9 mouse cellular contexts compared by ENCODE assay signal in the genomic region with DNA sequence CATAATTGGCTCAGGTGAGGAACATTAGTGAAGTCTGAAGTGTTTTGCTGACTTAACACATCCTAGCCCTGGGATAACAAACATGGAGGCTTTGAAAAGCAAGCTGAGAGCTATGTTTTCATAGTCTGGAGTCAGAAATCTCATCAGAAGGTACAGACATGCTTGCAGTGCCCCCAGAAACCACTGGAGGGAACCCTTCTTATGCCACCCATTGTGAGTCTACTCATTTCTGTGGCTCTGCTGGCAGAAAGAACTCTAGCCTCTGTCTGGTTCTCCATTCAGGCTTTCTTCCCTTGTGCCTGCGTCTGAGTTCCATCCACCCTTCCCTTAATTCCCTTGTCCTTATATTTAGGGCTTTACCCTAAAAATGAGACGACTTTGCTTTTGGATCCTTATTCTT. TPM values are rescaled to one million over a fixed set of nuclear protein-coding genes. Genes with fewer than 3 reads are reported as not detected.
A peak's percentile ranks its signal among the peaks of the same experiment; 100 is the strongest.
DNase-seq lines count a peak whose midpoint lies in the region; ATAC-seq and TF ChIP-seq lines count a peak whose summit lies in the region.
"Had no signal": no experiment of that assay in that cellular context is flagged by ENCODE, and none has a peak within 500 bp of the region (broad histone marks: within the 10 kb centered on the region; RNA-seq: fewer than 3 reads in every experiment).

No protein-coding gene starts in this region.

- no peaks in the 10 kb centered on the region for H3K27me3 ChIP-seq in kidney, embryonic 15.5 days
- H3K27me3 ChIP-seq in liver, adult 2 months (ENCODE audit: control insufficient read depth, insufficient read depth, low read length): no peaks in the 10 kb centered on the region

- TF ChIP-seq CTCF in liver, adult 2 months (IDR thresholded peaks at IDR 0.05; ENCODE audit: low read depth, low read length): peak; percentile 63

- no peak overlapping the region for H3K4me2 ChIP-seq in kidney, embryonic 15.5 days

- H3K9me3 ChIP-seq in kidney, embryonic 15.5 days (replicated peaks): no peaks in the 10 kb centered on the region

- 43% methylated on average over 2 of the region's 2 CpGs for WGBS in kidney, embryonic 15.5 days
- WGBS in liver, adult 2 months: 34% methylated on average over 2 of the region's 2 CpGs

- no peak overlapping the region for H3K27ac ChIP-seq in kidney, embryonic 15.5 days
- no peak overlapping the region for H3K27ac ChIP-seq in liver, adult 2 months (replicated peaks; ENCODE audit: insufficient read depth, low read depth, low read length)

- no peak; the same call in 1 of the 2 replicates for ATAC-seq in kidney, embryonic 15.5 days (replicated peaks; ENCODE audit: low FRiP score)

- H3K36me3 ChIP-seq in kidney, embryonic 15.5 days: no peaks in the 10 kb centered on the region
- no peaks in the 10 kb centered on the region for H3K36me3 ChIP-seq in liver, adult 2 months (ENCODE audit: control insufficient read depth, insufficient read depth, low read length)

- H3K4me1 ChIP-seq in kidney, embryonic 15.5 days: no peaks in the 10 kb centered on the region
- H3K4me1 ChIP-seq in liver, adult 2 months (ENCODE audit: control insufficient read depth, insufficient read depth, low read length): peaks cover 2% of the 10 kb centered on the region; the same call in 1 of the 2 replicates

- H3K9ac ChIP-seq in kidney, embryonic 15.5 days: no peak overlapping the region
- no peak overlapping the region for H3K9ac ChIP-seq in liver, adult 2 months (ENCODE audit: low read depth, low read length)

- TF ChIP-seq POLR2A in liver, adult 2 months (IDR thresholded peaks at IDR 0.05; ENCODE audit: extremely low read depth, insufficient read depth, low read length): no peak

- no peaks in the 10 kb centered on the region for H3K79me2 ChIP-seq in liver, adult 2 months (ENCODE audit: control insufficient read depth, insufficient read depth, low read length)

- H3K4me3 ChIP-seq in kidney, embryonic 15.5 days (replicated peaks): no peak overlapping the region
- H3K4me3 ChIP-seq in liver, adult 2 months (ENCODE audit: insufficient read depth, low read depth, low read length): no peak overlapping the region

- DNase-seq in kidney, adult 11 months: peak; percentile 27
- peak; percentile 21 for DNase-seq in cerebellum, adult 9-11 months
- DNase-seq in frontal cortex, postnatal 10 days (ENCODE audit: low spot score in 2 of 2): peak; percentile 48 to 66
- DNase-seq in kidney, postnatal 14 days: peak; percentile 63
- DNase-seq in liver, adult 2 months (ENCODE audit: extremely low read depth, low read depth, low spot score): peak; percentile 64
- DNase-seq in ovary, postnatal 36 days (ENCODE audit: low spot score): peak; percentile 49
- no peak for DNase-seq in thymus, postnatal 10 days (ENCODE audit: low spot score in 2 of 2)

RNA-seq across cellular contexts. Expression of a gene that starts 16.2 kb away (rescaled TPM):
- polyA plus RNA-seq in kidney, embryonic 15.5 days (2015; fragmentation: Nextera tagmentation; extraction: Ambion mirVana): not detected in 2 replicates
- total RNA-seq in liver, adult 2 months (2014; rRNA removed): not detected in 2 replicates
- not detected in 2 replicates for polyA plus RNA-seq in liver, adult 2 months (2012; rRNA removed)
- polyA plus RNA-seq: liver, embryonic 16.5 days had no signal

Comparison
In these comparisons a context has a peak if more than half of its experiments do, and no peak if none do; other contexts are left out.
1. DNase-seq: peak in kidney, adult 11 months (single experiment), cerebellum, adult 9-11 months (single experiment), frontal cortex, postnatal 10 days (2 of 2), kidney, postnatal 14 days (single experiment), liver, adult 2 months (single experiment) and ovary, postnatal 36 days (single experiment); none in thymus, postnatal 10 days (0 of 2).